Mouse (Mus musculus) adrenal gland, postnatal 0 days (tissue): ENCODE measurements around the gene C77080. TPM values are rescaled to one million over a fixed set of nuclear protein-coding genes. Genes with fewer than 3 reads are reported as not detected.

Experiments used
- microRNA-seq: library from miRNA; unstranded; fragments of <30 nt; microRNA quantifications from one replicate; pipeline ENCODE4, GENCODE M21; 2016; ENCODE audit warnings: borderline replicate concordance; ENCODE audit not compliant: insufficient number of aligned reads
- polyA plus RNA-seq: library from polyadenylated mRNA; unstranded; fragments of >200 nt; fragmentation: Nextera tagmentation; extraction: Ambion mirVana; gene quantifications from 2 replicates; pipeline ENCODE4 v1.2.1, GENCODE M21; 2015

C77080 gene
- polyA plus RNA-seq: 2.5 and 2.9 TPM in 2 replicates

DNA sequence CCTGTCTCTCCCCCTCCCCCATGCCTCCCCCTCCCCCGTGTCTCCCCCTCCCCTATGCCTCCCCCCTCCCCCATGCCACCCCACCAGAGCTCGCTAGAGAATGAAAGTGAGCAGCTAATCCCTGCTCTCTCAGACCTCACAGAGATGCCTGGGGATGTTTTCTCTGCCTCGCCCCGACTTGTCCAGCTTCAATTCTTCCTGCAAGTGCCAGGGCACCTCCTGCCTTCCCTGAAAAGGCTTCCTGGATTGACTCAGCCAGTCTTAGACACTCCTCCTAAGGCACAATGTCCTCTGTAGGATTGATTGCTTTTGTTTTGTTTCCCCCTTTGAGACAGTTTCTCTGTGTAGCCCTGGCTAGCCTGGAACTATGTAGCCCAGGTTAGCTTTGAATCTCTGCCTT is at the start of gene C77080:
C77080 (minus strand) TSS at position 209 of the 400 bp plus-strand sequence.

DNA sequence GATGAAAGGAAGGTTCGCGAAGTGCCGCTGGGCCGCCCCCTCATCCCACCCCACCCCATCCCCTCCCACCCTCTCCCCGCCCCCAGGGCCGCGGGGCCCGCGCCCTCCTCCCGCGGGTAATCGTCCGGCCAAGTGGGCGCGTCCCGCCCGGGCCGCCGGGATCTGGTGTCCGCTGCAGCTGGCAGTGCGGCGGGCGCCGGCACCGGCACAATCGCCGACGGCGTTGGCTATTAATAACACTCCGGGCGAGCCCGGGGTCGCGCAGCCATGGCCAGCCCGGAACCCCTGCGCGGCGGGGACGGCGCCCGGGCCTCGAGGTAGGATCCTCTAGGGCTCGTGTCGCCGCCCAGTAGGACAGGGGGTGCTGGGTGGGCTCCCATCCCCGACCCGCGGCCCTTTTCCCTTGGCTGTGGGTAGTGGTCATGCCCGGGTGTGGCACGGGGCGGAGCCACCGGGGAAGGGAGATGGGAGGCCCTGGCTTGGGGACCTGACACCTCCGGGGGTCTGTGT is 26.3 kb upstream of the C77080 start, which contains the start of gene Sync:
Sync (plus strand) TSS at position 146 of the 510 bp plus-strand sequence.

DNA sequence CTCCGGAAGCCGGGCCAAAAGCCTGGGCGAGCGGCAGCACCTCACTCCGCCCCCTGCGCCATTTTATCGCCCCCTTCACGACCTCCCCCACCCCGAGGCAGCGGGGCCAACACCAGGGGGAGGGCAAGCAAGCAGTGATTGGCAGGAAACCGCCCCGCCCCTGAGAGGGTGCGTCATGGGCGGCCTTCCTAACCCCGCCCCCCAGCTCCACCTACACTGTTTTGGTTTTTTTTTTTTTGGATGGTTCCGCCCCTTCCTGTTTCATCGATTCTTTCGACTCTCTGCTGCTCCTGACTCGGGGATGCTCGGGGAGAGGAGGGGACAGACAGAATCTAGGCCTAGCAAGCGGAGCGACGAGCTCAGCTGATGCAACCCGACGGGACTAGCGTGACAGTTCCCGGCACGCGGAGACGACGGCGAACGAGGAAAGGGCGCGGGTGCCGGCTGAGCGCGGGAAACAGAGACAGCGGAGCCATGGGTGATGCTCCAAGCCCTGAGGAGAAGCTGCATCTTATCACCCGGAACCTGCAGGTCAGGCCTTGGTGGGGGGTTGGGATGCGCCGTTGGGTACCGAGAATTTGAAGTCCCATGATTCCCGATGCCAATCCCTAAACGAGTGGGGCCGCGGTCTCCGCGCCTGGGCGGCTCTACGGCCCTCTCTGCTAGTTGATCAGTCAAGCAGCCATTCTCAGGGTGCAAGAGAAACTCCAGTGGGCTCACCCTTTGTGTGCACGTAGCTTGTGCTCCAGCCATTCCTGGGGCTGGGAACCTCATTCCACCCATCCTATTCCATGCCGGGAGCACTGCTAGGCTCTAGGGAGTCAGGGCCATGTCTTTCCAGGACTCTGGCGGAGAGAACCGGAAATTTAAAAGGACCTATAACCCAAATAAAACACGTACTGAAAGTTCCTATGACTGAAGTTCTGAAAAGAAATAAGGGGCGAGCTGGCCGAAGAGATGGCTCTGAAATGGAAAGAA is 71.4 kb downstream of the C77080 start, which contains the start of the genes S100pbp and Yars:
S100pbp (minus strand) TSS at position 186 of the 978 bp plus-strand sequence.
Yars (plus strand) TSS at position 219 of the 978 bp plus-strand sequence.

Small RNA genes lying within 50 kb of the gene (microRNA-seq; reads per million reads assigned to microRNA genes)
- not detected for gene Gm22994

Other genes starting within 250 kb of the C77080 start
- gene Rnf19b, start 203.1 kb downstream of the C77080 start, polyA plus RNA-seq: 9.0 and 9.6 TPM in 2 replicates
- gene Tmem54, start 155.9 kb downstream of the C77080 start, polyA plus RNA-seq: 0.33 and 1.6 TPM in 2 replicates
- gene Hpca, start 139.4 kb downstream of the C77080 start, polyA plus RNA-seq: 8.3 and 21.4 TPM in 2 replicates
- 3.5 and 5.3 TPM in 2 replicates for gene Fndc5, start 124.4 kb downstream of the C77080 start, polyA plus RNA-seq
- gene S100pbp, start 71.7 kb downstream of the C77080 start, polyA plus RNA-seq: 9.8 and 10.5 TPM in 2 replicates
- gene Yars, start 71.6 kb downstream of the C77080 start, polyA plus RNA-seq: 37.5 and 45.4 TPM in 2 replicates
- 1.9 and 3.4 TPM in 2 replicates for gene Sync, start 26.2 kb upstream of the C77080 start, polyA plus RNA-seq
- 219 and 230 TPM in 2 replicates for gene Rbbp4, start 74.0 kb upstream of the C77080 start, polyA plus RNA-seq
- gene Zbtb8os, start 74.3 kb upstream of the C77080 start, polyA plus RNA-seq: 97.7 and 131 TPM in 2 replicates
- gene Zbtb8a, start 116.7 kb upstream of the C77080 start, polyA plus RNA-seq: 12.2 and 13.0 TPM in 2 replicates
- gene Zbtb8b, start 179.4 kb upstream of the C77080 start, polyA plus RNA-seq: 1.0 and 1.4 TPM in 2 replicates
- 24.8 and 39.6 TPM in 2 replicates for gene Bsdc1, start 200.2 kb upstream of the C77080 start, polyA plus RNA-seq
- gene Tssk3, start 229.6 kb upstream of the C77080 start, polyA plus RNA-seq: not detected in 2 replicates
- gene Fam229a, start 229.8 kb upstream of the C77080 start, polyA plus RNA-seq: not detected in 2 replicates